Mouse (Mus musculus) forebrain, embryonic 12.5 days (tissue): Measurements from ENCODE around the gene Lpcat3. TPM values are rescaled to one million over a fixed set of nuclear protein-coding genes. Genes with fewer than 3 reads are reported as not detected.

Source experiments
- ATAC-seq: fragments of 200-750 bp; cut with Nextera tagmentation; 2 replicates; pipeline ENCODE4 v1.8.0; 2017; ENCODE audit warnings: moderate TSS enrichment; ENCODE audit not compliant: low FRiP score
- H3K27ac ChIP-seq: fragments of 300-500 bp; sonication (generic); 2 replicates; pipeline ENCODE4 v1.5.1; 2016; ENCODE audit warnings: mild to moderate bottlenecking
- H3K27me3 ChIP-seq: fragments of 300-500 bp; sonication (generic); 2 replicates; pipeline ENCODE4 v1.6.1; 2016; ENCODE audit warnings: mild to moderate bottlenecking
- H3K36me3 ChIP-seq: fragments of 300-500 bp; sonication (generic); replicated peaks from 2 replicates; pipeline ENCODE4 v1.6.1; 2016; ENCODE audit warnings: mild to moderate bottlenecking
- H3K4me1 ChIP-seq: fragments of 300-500 bp; sonication (generic); 2 replicates; pipeline ENCODE4 v1.6.1; 2016
- H3K4me2 ChIP-seq: fragments of 300-500 bp; sonication (generic); 2 replicates; pipeline ENCODE4 v1.6.1; 2016; ENCODE audit warnings: mild to moderate bottlenecking, moderate library complexity
- H3K4me3 ChIP-seq: fragments of 300-500 bp; sonication (generic); replicated peaks from 2 replicates; pipeline ENCODE4 v1.5.1; 2016; ENCODE audit warnings: mild to moderate bottlenecking
- H3K9ac ChIP-seq: fragments of 300-500 bp; sonication (generic); 2 replicates; pipeline ENCODE4 v1.6.1; 2016; ENCODE audit warnings: mild to moderate bottlenecking
- H3K9me3 ChIP-seq: fragments of 300-500 bp; sonication (generic); 2 replicates; pipeline ENCODE4 v1.6.1; 2016
- WGBS: fragments of 180-500 bp; shearing (Covaris S2); methylation state at CpG from one replicate; pipeline ENCODE4 v1.1.7; 2016; 5-methylcytosine and 5-hydroxymethylcytosine counted together
- polyA plus RNA-seq: library from polyadenylated mRNA; unstranded; fragments of >200 nt; fragmentation: Nextera tagmentation; extraction: Ambion mirVana; gene quantifications from 2 replicates; pipeline ENCODE4 v1.2.1, GENCODE M21; 2016

Gene Lpcat3
- polyA plus RNA-seq, 1 experiment from 2014 or later, result 35.0 TPM

GRCm38 (mm10) chr6:124732476-124733370, 69.9 kb downstream of the Lpcat3 start:
- Histone ChIP-seq H3K9me3 (no peaks in the 10 kb centered on the region), H3K27ac (no peak overlapping the region), H3K27me3 (no peaks in the 10 kb centered on the region), H3K4me1 (no peaks in the 10 kb centered on the region), H3K9ac (no peak overlapping the region), H3K4me3 (no peak overlapping the region), H3K36me3 (no peaks in the 10 kb centered on the region), H3K4me2 (no peak overlapping the region)
- WGBS, result 48% methylated on average over 19 of the region's 19 CpGs
- no peak for ATAC-seq

- Histone ChIP-seq H3K4me3 (no peak overlapping the region), H3K27ac (no peak overlapping the region), H3K27me3 (no peaks in the 10 kb centered on the region), H3K4me2 (no peak overlapping the region), H3K9me3 (no peaks in the 10 kb centered on the region), H3K9ac (no peak overlapping the region), H3K4me1 (peaks cover 13% of the 10 kb centered on the region), H3K36me3 (peaks cover 7% of the 10 kb centered on the region; the same call in 1 of the 2 replicates)
- ATAC-seq, result no peak
- WGBS, result 94% methylated on average over 3 of the region's 3 CpGs
Observed at GRCm38 (mm10) chr6:124734417-124734816, 71.6 kb downstream of the Lpcat3 start.

GRCm38 (mm10) chr6:124737040-124737439, 74.2 kb downstream of the Lpcat3 start:
- H3K36me3 ChIP-seq, result peaks cover 7% of the 10 kb centered on the region; the same call in 1 of the 2 replicates
- peaks cover 29% of the 10 kb centered on the region for H3K4me1 ChIP-seq
- H3K4me2 ChIP-seq, result no peak overlapping the region
- H3K27me3 ChIP-seq, result no peaks in the 10 kb centered on the region
- H3K9me3 ChIP-seq, result no peaks in the 10 kb centered on the region
- no peak overlapping the region for H3K27ac ChIP-seq
- H3K4me3 ChIP-seq, result no peak overlapping the region
- 92% methylated on average over 11 of the region's 11 CpGs for WGBS
- no peak overlapping the region for H3K9ac ChIP-seq
- no peak for ATAC-seq

- ATAC-seq, result no peak
- H3K27ac ChIP-seq, result peak within 1 kb of the TSS; percentile 100; the same call in 1 of the 2 replicates
- H3K36me3 ChIP-seq, result peaks cover 20% of the 10 kb centered on the region
- H3K4me2 ChIP-seq, result peak within 1 kb of the TSS; percentile 75
- 30% methylated on average over 15 of the region's 15 CpGs for WGBS
- no peaks in the 10 kb centered on the region for H3K27me3 ChIP-seq
- peak within 1 kb of the TSS; percentile 64; the same call in 1 of the 2 replicates for H3K4me3 ChIP-seq
- peak within 1 kb of the TSS; percentile 38; the same call in 1 of the 2 replicates for H3K9ac ChIP-seq
- no peaks in the 10 kb centered on the region for H3K9me3 ChIP-seq
- H3K4me1 ChIP-seq, result peaks cover 30% of the 10 kb centered on the region
Observed at GRCm38 (mm10) chr6:124738511-124739023, 75.7 kb downstream of the Lpcat3 start, which contains the start of gene Ptpn6. TSS of gene Ptpn6 (minus strand) at chr6:124738714.

- Histone ChIP-seq H3K27me3 (no peaks in the 10 kb centered on the region), H3K4me2 (peak overlapping the region; percentile 75), H3K36me3 (peaks cover 27% of the 10 kb centered on the region), H3K4me3 (peak overlapping the region; percentile 64; the same call in 1 of the 2 replicates), H3K4me1 (peaks cover 30% of the 10 kb centered on the region), H3K9me3 (no peaks in the 10 kb centered on the region), H3K9ac (peak overlapping the region; percentile 87; the same call in 1 of the 2 replicates), H3K27ac (peak overlapping the region; percentile 100)
- WGBS, result 88% methylated on average over 10 of the region's 10 CpGs
- ATAC-seq, result no peak
Observed at GRCm38 (mm10) chr6:124739231-124739796, 76.5 kb downstream of the Lpcat3 start.

GRCm38 (mm10) chr6:124740211-124740887, 77.5 kb downstream of the Lpcat3 start:
- H3K4me3 ChIP-seq, result peak overlapping the region; percentile 64
- peak overlapping the region; percentile 87 for H3K9ac ChIP-seq
- peaks cover 34% of the 10 kb centered on the region for H3K4me1 ChIP-seq
- peak overlapping the region; percentile 75 for H3K4me2 ChIP-seq
- H3K9me3 ChIP-seq, result no peaks in the 10 kb centered on the region
- no peaks in the 10 kb centered on the region for H3K27me3 ChIP-seq
- ATAC-seq, result peak; percentile 24
- H3K27ac ChIP-seq, result peak overlapping the region; percentile 100
- 1% methylated on average over 29 of the region's 29 CpGs for WGBS
- H3K36me3 ChIP-seq, result peaks cover 35% of the 10 kb centered on the region

GRCm38 (mm10) chr6:124740888-124741761, 78.3 kb downstream of the Lpcat3 start, which contains the start of gene Grcc10:
TSS of gene Grcc10 (minus strand) at chr6:124741374.
- peak; percentile 80 for ATAC-seq
- Histone ChIP-seq H3K4me3 (peak within 1 kb of the TSS; percentile 64), H3K4me1 (peaks cover 38% of the 10 kb centered on the region), H3K27ac (peak within 1 kb of the TSS; percentile 100), H3K27me3 (no peaks in the 10 kb centered on the region), H3K36me3 (peaks cover 36% of the 10 kb centered on the region), H3K9ac (peak within 1 kb of the TSS; percentile 87), H3K9me3 (no peaks in the 10 kb centered on the region), H3K4me2 (peak within 1 kb of the TSS; percentile 75)
- under 1% methylated on average over 41 of the region's 41 CpGs for WGBS

- 63% methylated on average over 3 of the region's 3 CpGs for WGBS
- Histone ChIP-seq H3K9ac (peak overlapping the region; percentile 87), H3K4me1 (peaks cover 45% of the 10 kb centered on the region), H3K9me3 (no peaks in the 10 kb centered on the region), H3K4me3 (peak overlapping the region; percentile 64), H3K36me3 (peaks cover 43% of the 10 kb centered on the region), H3K27ac (peak overlapping the region; percentile 100), H3K4me2 (peak overlapping the region; percentile 75), H3K27me3 (no peaks in the 10 kb centered on the region)
- no peak for ATAC-seq
Observed at GRCm38 (mm10) chr6:124741842-124742241, 79.0 kb downstream of the Lpcat3 start.

- H3K9me3 ChIP-seq, result no peaks in the 10 kb centered on the region
- no peak overlapping the region for H3K27ac ChIP-seq
- H3K27me3 ChIP-seq, result no peaks in the 10 kb centered on the region
- peaks cover 54% of the 10 kb centered on the region for H3K36me3 ChIP-seq
- 92% methylated on average over 15 of the region's 15 CpGs for WGBS
- no peak overlapping the region for H3K9ac ChIP-seq
- no peak overlapping the region for H3K4me3 ChIP-seq
- peaks cover 49% of the 10 kb centered on the region for H3K4me1 ChIP-seq
- no peak for ATAC-seq
- no peak overlapping the region for H3K4me2 ChIP-seq
Observed at GRCm38 (mm10) chr6:124742839-124743514, 80.2 kb downstream of the Lpcat3 start.

- WGBS, result 90% methylated on average over 8 of the region's 8 CpGs
- Histone ChIP-seq H3K4me1 (peaks cover 44% of the 10 kb centered on the region), H3K9me3 (no peaks in the 10 kb centered on the region), H3K36me3 (peaks cover 61% of the 10 kb centered on the region), H3K27ac (no peak overlapping the region), H3K27me3 (no peaks in the 10 kb centered on the region), H3K4me2 (no peak overlapping the region), H3K9ac (no peak overlapping the region), H3K4me3 (no peak overlapping the region)
- ATAC-seq, result no peak
Observed at GRCm38 (mm10) chr6:124743647-124744046, 80.8 kb downstream of the Lpcat3 start.
